Mouse (Mus musculus) frontal cortex, adult (tissue): ENCODE measurements around the gene Cth.

Experiments used
- ATAC-seq: cut with Nextera tagmentation; 2 replicates; pipeline ENCODE4 v1.9.2; 2017; ENCODE audit warnings: mild to moderate bottlenecking, moderate library complexity, mixed read lengths; ENCODE audit not compliant: low TSS enrichment

Gene Cth

DNA sequence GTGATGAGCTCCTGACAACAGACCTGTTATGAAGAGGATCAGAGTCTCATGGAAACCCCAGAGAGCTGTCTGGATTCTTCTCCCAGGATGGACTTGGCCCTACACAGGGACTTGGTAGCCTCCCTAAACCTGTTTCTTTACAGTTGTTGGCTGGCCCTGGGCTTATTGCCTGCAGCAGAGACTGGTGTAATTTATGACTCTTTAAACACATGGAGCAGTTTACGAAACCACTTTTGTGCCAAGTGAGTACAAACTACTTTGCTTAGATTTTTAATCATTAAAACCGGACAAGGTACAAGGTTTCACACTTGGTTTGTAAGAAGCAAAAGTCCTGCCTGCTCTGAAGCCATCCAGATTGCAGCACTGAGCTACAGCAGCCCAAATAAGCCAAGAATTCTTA, 12.7 kb downstream of the Cth start:
- no peak for ATAC-seq

DNA sequence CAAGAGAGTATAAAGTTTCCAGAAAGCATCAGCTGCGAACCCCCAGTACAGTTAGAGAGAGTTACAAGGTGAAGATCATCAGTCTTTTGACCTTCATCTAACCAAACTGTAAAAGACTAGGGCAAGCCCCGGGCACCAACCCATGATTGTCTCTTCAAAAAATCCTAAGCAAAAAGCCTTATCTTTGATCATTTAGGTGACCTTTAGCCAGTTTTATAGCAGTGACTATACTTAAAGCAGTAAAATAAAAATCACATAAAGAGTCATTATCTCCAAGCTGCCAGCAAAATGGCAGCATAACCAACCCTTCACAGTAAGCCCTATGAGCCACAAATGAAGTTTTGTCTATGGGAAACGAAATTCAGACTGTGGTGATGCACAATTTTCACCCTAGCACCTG, 14.6 kb downstream of the Cth start:
- ATAC-seq, result no peak

DNA sequence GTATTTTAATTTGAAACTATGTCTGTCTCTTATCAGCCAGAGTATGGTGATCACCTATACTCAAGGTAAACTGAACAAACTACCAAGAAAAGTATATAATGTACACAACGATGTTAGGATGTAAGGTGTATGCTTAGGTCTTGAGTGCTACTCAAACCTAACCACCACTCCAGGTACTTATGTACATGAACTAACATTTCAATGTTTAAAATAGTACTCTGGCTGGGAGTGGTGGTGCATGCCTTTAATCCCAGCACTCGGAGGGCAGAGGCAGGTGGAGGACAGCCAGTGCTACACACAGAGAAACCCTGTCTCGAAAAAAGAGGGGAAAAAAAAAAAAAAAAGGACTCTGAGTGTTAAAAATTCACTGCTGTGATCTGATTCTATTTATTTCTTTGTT, 16.7 kb downstream of the Cth start:
- ATAC-seq, result no peak

DNA sequence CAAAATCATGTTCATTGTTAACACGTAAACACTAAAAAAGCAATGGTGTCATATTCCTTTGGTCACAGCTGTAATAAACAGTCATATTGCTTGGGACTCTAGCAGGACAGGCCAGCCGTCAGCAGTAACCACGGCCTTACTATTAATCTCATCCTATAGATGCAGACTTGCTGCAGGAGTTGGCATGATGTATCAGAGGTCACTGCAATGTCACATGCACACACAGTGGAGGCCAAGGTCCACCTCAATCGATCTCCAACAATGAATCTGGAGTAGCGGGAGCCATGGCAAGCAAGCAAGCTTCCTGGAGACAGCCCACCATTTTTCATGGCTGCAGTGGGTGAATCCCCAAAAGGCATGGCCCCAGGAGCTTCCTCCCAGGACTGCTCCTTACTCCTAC, 23.2 kb downstream of the Cth start:
- no peak for ATAC-seq

DNA sequence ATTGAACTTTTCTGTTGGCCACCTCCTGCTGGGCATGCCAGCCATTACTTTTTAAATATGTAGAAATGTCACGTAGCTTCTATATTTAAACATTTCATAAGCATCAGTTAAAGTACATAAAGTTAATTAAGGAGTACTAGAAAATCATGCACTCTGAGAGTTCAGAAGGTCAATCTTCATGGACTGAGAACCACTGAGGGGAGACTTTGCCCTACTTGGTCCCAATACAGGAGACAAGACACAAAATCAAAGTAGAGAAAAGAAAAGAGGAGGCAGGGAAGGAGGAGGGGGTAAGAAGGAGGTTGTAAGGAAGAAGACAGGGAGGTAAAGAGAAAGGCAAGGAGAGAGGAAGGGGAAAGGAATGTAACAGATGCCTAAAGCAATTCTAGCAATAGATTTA, 24.9 kb downstream of the Cth start:
- ATAC-seq, result no peak

DNA sequence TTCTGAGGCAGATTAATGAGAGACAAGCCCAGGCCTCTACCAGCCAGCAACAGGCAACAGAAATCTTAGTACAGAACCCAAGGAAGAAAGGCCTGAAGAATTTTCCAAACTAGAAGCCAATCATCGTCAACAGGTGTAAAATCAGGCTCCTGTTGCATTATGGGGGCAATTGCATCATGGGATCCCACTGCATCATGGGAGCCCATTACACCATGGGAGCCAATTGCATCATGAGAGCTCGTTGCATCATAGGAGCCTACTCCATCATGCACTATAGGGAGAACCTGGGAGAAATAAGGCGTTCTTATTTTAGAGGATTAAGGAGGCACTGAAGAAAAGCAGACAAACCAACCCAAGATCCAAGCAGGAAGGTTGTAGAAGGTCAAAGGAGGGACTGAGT, 27.2 kb downstream of the Cth start:
- ATAC-seq, result no peak

DNA sequence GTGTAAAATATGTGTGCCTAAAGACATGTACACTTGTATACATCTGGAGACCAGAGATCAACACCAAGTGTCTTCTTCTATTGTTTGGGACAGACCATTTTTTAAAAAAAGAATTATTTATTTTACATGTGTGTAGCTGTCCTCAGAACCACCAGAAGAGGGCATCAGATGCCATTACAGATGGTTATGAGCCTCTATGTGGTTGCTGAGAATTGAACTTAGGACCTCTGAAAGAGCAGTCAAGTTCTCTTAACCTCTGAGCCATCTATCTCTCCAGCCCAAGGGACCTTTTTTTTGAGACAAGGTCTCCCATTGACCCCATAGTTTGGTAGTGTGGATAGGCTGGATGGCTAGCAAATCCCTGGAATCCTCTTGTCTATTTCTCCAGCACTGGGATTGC, 33.1 kb downstream of the Cth start:
- ATAC-seq, result no peak

DNA sequence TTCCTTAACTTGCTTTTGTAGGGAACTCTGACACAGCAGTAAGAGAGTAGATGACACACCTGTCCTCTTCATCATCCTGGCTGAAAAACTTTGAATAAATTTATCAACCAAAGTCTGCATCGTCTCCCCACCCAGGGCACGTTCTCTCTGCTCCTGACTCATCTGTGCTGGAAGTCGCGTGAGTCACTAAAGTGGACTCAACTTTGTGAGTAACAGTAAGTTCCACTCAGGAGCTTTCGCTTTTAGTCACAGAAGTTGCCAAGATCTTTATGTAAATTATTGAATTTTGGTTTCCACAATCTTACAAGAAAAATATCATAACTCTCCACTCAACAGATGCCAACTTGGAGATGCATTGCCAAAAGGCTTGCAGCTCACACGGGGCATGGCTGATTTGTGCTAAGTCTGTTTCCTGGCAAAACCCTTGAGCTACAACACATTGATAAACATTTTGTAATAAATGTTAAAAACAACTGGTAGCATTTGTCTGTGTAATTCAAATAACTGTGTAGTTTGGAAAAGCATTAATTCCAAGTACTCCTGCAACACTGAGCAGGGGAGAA, 40.7 kb downstream of the Cth start:
- ATAC-seq, result peak; percentile 80

DNA sequence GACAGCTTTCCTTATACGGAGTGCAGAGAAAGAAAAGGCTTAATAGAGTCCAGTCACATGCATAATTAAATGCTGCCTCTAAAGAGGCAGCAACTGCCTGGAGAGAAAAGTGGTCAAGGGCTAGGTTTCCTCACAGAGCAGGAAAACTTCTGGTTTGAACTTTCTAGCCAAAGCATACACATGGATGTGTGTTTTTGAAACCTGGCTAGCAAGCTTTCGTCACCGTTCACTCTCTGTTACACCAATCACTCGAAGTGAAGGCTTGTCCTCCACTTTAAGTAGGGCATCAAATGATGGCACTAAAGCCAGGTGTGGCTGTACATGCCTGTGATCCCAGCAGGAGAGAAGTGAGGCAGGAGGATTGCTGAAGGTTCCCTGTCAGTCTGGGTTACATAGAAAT, 41.8 kb downstream of the Cth start:
- no peak for ATAC-seq

DNA sequence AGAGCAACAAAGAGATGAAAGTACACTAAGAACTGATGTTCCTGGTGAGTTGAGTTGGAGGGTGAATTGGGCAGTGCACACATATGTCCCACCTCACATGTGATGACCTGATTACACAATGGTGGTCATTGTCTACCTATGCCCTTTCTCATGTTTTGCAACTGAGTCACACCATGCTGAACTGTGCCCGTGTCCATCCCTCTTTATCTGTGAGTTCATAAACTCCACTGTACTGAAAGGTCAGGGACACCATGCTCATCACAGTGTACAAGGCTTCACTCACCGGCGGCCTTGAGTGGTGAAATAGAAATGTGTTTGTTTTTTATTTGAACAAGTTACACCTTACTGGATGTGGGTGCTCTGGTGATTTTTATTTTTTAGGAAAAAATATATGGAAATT, 42.9 kb downstream of the Cth start:
- no peak for ATAC-seq

DNA sequence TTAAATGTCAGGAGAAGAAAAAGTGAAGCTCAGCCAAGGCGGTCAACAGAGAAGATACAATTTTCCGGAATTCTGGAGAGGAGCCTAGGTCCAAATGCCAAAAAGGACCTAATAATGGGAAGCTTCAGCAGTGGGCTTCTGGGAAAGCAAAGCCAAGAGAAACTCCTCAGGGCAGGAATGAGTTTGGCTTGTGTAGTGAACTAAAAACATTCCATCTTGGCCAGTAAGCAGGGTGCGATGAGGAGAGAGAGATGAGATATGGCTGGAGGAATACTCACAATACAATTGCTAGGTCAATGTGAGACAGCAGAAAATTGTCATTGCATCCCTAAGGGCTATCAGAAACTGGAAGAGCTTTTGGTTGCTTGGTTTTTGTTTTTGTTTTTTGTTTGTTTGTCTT, 43.9 kb downstream of the Cth start:
- ATAC-seq, result no peak

DNA sequence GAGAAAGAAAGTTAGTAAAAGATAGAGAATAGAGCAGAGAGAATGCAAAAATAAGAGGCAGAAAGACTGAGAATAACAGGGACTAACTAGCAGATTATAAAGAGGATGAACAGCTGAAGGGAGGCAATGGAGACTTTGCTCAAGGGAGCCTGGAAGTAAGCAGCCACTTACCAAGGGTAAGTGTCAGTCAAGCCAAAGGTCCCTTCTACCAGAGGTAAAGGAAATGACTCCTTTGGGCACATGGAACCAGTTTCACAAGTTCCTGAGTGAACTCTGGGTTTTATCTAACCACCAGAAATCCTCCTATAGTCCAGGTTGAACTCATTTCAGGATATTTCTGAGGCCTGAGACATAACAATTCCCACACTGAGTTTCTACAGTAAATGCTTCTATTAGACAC, 47.0 kb downstream of the Cth start:
- no peak for ATAC-seq

DNA sequence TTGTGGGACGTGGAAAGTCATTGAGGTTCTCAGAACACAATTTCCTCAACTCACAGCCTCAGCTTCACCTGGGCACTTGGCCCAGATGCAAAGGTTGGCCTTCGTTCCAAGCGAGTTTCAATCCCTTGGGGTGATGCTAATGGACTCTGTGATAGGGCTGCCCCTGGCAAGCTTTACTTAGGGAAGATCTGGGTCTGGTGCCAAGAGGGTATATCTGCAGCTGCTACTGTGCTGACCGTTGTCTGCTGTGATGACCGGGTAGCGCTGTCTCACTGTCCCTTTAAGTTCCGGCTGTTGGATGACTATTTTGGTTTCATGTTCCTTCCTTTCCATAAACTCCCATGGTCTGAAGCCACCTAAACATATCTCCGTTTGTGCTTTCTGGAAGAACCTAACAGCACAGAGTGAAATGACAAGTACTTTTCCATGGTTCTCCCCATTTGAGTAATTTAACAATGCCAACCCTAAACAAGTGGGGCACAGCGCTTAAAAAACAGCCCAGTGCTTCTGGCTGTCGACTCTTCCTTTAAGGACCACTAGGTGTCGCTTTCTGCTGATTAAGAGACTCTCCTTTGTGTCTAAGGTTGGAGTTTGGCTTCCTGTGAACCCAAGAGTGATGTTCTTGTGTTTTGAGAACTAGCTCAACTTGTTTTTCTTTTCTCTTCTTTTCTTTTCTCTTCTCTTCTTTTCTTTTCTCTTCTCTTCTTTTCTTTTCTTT, 48.3 kb downstream of the Cth start:
- ATAC-seq, result peak; percentile 99

DNA sequence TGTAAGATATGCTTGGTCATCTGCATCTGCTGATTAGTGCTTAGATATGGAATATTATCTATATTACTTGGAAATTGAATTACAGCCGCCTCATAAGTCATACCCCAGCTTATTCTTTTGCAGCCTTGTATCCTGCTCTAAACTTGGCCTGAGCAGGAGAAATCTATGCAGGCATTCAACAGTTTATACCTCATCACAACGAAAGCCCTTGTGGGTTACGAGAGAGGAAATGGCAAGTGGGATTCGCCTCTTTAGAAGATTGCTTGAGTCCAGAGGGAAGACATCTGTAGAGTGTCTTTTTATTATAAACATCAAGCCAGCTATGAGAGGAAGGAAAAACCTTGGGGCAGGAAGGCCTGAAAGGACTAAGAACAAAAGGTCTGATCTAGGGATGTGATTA, 52.0 kb downstream of the Cth start:
- no peak for ATAC-seq

DNA sequence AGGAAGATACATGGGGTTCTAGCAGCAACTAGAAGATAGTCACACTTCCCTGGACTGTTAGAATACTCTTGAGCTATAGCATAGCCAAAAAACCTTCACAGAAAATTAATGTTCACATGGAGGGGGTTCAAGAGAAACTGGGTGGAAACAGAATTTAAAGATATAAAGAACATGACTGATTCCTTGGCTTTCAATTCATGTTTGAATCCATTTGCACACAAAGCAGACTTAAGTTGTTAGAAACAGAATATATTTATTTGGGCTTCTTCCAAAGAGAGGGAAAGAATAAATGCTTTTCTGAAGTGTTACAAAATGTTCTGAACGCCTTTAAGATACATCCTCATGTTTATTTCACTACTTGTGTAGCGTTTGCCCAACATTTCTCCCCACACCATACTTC, 57.0 kb downstream of the Cth start:
- ATAC-seq, result no peak

DNA sequence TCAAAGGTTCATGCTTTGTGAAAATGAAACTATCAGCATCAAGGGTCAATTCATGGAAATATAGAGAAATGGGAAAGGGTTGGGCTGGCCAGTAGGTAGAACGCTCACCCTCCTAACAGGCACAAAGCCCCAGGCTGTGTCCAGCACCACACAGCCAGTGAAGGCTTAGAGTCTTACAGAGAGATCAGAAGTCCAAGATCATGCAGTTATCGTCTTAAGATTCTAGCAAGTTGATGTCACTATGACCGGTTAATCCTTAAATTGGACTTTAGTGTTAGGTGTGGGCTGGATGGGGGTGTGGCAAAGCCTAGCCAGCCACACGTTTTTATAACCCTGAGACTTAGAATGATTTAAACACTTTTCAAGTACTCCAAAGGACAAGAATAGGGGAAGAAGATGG, 58.6 kb downstream of the Cth start:
- no peak for ATAC-seq

DNA sequence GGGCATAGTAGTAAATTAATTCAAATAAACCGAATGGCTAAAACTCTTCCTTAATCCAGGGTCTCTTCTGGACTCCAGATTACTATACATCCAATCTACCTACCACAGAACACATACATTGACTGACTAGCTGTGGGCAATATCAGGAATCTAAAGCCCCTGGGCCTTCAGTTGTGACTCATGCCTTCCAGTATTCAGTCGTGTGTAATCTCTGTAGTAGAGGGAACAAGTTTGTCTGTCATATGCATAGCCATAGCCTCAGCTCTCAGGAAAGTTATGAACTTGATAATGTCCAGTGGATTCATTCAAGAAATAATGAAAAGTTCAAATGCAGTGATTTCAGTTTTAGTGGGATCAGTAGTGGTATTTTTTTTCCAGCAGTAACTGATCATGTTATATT, 59.0 kb downstream of the Cth start:
- ATAC-seq, result no peak

DNA sequence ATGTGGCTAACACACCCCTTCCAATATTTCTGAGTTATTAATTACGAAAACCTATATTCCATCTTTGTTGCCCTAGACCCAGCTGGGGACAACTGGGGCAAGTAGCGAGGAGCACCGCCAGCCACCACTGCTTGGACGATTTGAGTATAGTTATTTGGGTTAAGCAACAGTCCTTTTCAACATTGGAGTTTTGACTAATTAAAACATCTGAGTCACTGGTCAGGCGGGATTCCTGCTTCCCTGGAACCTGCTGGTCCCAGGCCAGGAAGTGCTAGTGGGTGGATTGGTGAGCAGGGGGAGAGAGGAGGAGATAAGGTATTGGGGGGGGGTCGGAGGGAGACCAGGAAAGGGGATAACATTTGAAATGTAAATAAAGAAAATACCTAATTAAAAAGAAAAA, 59.4 kb downstream of the Cth start:
- ATAC-seq, result no peak

DNA sequence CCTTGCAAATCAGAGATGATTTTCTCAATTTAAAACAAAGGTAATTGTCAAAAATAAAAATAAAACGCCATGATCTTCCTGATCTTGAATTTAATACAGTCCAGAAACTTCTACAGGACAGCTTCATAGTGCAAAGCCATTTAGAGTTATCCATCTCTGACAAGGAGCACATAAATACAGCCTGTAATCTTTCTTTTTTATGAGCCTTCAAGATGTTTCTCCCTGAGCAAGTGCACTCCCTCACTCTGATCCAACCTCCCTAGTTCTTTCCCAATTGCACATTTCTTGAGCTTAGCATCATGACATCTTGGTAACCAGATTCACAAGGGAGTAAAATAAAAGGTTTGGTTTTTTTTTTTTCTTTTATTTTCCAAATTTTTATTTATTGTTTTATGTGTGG, 72.1 kb downstream of the Cth start:
- ATAC-seq, result no peak

DNA sequence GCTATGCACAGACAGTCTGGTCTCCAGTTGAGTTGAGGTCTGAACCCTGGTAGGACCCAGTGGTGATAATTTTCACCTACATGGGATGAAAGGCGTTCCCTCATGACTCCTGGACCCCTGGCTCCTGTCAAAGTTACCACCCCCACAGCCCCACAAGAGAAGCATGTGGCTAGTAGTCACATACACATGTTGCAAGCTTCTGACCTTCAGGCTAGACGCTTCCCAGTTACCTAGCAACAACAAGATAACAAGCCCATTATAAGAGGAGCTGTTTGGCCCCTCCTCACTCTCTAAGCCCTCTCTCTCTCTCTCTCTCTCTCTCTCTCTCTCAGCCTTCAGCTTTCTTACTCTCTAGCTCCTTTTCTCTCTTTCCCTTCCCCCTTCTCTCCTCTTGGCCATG, 76.4 kb downstream of the Cth start:
- ATAC-seq, result no peak

DNA sequence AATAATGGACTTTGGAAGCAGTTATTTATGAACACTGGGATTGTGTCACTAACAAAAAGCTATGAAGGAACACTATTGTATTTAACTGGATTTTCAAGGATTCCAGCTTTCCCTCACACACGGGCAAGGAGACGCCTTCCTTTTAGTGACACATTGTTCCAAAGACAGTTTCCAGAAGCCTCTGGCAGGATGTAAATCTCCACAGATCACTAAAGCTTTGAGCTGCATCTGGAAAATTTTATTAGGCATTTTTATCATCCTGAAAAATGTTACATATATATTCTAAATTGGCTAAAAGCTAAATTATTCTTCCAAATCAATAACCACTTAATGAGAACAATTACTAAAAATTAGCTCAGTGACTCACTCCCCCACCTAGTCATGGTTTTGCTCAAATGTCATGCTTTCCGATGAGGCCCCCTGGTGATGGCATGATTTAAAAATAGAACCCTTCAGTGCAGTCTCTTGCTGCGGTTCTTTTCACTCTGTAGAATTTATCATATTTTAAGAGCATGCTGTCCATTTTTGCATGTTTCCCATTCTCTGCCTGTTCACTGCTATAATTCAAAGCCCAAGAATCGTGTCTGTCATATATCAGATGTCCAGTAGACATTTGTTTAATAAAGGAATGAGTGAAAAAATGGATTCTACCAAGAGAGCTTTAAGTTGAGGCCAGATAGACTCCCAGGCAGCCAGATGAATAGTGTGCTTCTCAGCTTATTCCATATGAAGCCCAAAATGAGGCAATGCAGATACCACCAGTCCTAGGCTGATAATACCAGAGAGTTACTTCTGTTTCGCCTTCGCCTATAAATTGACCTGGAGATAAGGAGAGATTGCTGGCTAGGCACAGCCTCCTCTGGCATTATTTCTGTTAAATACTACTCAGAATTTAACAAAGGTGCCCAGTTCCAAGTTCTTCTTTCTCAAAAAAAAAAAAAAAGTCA, 77.3 kb downstream of the Cth start:
- no peak for ATAC-seq
